Mouse (Mus musculus): ENCODE measurements around the gene Rad51d. TPM values are rescaled to one million over a fixed set of nuclear protein-coding genes. Genes with fewer than 3 reads are reported as not detected.

Gene Rad51d
- polyA plus RNA-seq, 1 experiment from 2014 or later = 15.6 TPM

DNA sequence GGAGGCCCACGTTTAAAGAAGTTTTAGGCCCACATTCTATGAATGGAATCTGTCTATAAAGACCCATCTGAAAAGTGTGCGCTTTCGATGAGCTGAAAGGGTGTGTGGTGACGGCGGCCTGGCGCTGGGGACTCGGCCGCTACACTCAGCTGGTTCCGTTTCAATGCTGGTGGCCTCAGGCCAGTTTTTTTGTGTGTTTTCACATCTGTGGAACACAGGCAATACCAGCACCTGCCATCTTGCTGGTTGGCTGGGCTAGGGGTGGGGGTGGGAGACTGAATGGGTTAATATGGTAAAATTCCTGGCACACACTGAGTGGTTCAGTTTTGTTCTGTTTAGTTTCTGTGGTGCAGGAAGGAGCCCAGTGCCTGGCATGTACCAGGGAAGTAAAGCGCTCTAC, 34.4 kb downstream of the Rad51d start:
- no peaks in the 10 kb centered on the region for H3K9me3 ChIP-seq (ENCODE audit: control insufficient read depth, low read length)
- DNase-seq (ENCODE audit: low spot score) (no peak), ATAC-seq (replicated peaks; ENCODE audit: low FRiP score) (no peak)
- H3K4me1 ChIP-seq (replicated peaks; ENCODE audit: control insufficient read depth, insufficient read depth, low read length) = no peaks in the 10 kb centered on the region
- H3K4me2 ChIP-seq (ENCODE audit: low read depth, low read length, severe bottlenecking) = no peak overlapping the region
- WGBS = 56% methylated on average over 10 of the region's 10 CpGs
- H3K27me3 ChIP-seq (ENCODE audit: control insufficient read depth, insufficient read depth, low read length) = no peaks in the 10 kb centered on the region
- no peaks in the 10 kb centered on the region for H3K36me3 ChIP-seq (ENCODE audit: control insufficient read depth, insufficient read depth, low read length)
- H3K27ac ChIP-seq (ENCODE audit: low read depth, low read length) = no peak overlapping the region
- H3K9ac ChIP-seq (ENCODE audit: low read length) = no peak overlapping the region
- no peak overlapping the region for H3K4me3 ChIP-seq (ENCODE audit: low read depth, low read length)

DNA sequence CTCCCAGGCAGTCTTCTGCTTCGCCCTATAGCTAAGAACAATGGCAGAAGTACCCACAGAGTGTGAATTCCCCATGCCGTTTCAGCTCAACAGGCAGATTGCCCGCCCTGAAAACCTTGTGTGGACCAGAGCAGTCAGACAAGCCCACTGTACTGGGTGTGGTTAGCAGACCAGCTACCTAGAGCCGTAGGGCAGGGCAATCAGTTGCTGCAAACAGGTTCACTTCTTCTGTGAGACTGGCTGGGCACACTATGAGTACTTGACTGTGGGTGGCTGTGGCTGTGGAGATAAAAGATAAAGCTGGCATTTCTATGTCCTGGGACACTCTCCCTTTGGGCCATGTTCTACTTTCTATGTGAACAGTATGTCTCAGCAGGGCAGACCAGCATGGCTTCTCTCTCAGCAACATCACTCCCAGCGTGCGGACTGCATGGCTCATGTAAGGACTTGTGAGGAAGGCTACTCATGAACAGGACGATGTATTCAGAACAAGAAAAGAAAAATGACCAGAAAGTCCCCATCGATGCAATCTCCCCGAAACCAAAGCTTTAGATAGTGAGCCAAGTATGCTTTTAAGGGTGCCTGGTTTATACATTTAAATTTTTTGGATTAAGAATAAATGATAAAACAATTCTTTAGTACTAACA, 35.0 kb downstream of the Rad51d start:
- Histone ChIP-seq H3K27me3 (ENCODE audit: control insufficient read depth, insufficient read depth, low read length) (no peaks in the 10 kb centered on the region), H3K36me3 (ENCODE audit: control insufficient read depth, insufficient read depth, low read length) (no peaks in the 10 kb centered on the region), H3K4me1 (replicated peaks; ENCODE audit: control insufficient read depth, insufficient read depth, low read length) (no peaks in the 10 kb centered on the region; the same call in 1 of the 2 replicates), H3K9ac (ENCODE audit: low read length) (no peak overlapping the region), H3K4me3 (ENCODE audit: low read depth, low read length) (no peak overlapping the region), H3K9me3 (ENCODE audit: control insufficient read depth, low read length) (no peaks in the 10 kb centered on the region), H3K27ac (ENCODE audit: low read depth, low read length) (no peak overlapping the region), H3K4me2 (ENCODE audit: low read depth, low read length, severe bottlenecking) (no peak overlapping the region)
- ATAC-seq (replicated peaks; ENCODE audit: low FRiP score) (no peak), DNase-seq (ENCODE audit: low spot score) (no peak)
- WGBS = 86% methylated on average over 9 of the region's 9 CpGs

DNA sequence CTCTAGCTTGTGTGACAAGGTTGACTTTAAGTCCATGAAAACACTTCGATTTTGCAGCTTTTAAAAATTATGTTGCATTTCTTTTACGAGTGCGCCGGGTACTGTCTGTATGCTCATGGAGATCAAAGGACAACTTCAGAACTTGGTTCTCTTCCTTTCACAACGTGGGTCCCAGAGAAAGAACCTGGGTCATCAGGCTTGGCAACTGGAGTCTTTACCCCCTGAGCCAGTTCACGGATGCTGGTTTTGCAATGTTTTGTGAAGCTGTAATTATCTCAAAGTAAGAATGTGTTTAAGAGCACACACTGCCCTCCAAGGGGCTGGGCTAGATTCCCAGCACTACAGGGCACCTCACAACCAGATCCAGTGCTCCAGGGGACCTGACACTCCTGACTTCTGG, 36.3 kb downstream of the Rad51d start:
- H3K36me3 ChIP-seq (ENCODE audit: control insufficient read depth, insufficient read depth, low read length) = no peaks in the 10 kb centered on the region
- no peak overlapping the region for H3K9ac ChIP-seq (ENCODE audit: low read length)
- H3K27ac ChIP-seq (ENCODE audit: low read depth, low read length) = no peak overlapping the region
- H3K27me3 ChIP-seq (ENCODE audit: control insufficient read depth, insufficient read depth, low read length) = no peaks in the 10 kb centered on the region
- WGBS = 89% methylated on average over 6 of the region's 6 CpGs
- H3K9me3 ChIP-seq (ENCODE audit: control insufficient read depth, low read length) = no peaks in the 10 kb centered on the region
- DNase-seq (ENCODE audit: low spot score) (no peak), ATAC-seq (replicated peaks; ENCODE audit: low FRiP score) (no peak)
- no peaks in the 10 kb centered on the region; the same call in 1 of the 2 replicates for H3K4me1 ChIP-seq (replicated peaks; ENCODE audit: control insufficient read depth, insufficient read depth, low read length)
- H3K4me2 ChIP-seq (ENCODE audit: low read depth, low read length, severe bottlenecking) = no peak overlapping the region
- no peak overlapping the region for H3K4me3 ChIP-seq (ENCODE audit: low read depth, low read length)

DNA sequence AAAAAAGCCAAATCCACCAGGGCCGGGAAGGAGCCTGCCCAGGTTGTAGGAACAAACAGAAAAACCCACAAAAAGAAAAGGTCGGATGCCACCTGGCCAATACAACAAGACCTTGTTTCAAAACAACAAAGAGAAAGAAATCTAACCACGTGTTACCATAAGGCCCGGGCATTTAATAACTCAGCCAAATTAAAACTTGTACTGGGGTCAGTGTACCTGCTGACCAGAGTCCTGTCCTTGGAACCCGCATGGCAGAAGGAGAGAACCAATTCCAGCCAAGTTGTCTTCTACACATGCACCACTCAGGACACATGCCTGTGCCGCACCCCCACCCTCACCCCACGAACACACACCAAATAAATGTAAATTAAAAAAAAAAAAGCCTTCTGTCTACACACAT, 37.5 kb downstream of the Rad51d start:
- H3K9ac ChIP-seq (ENCODE audit: low read length) = no peak overlapping the region
- no peak overlapping the region for H3K27ac ChIP-seq (ENCODE audit: low read depth, low read length)
- 91% methylated on average over 7 of the region's 7 CpGs for whole genome bisulfite sequencing
- no peak overlapping the region for H3K4me2 ChIP-seq (ENCODE audit: low read depth, low read length, severe bottlenecking)
- H3K36me3 ChIP-seq (ENCODE audit: control insufficient read depth, insufficient read depth, low read length) = no peaks in the 10 kb centered on the region
- no peak overlapping the region for H3K4me3 ChIP-seq (ENCODE audit: low read depth, low read length)
- no peak for DNase-seq (ENCODE audit: low spot score)
- H3K4me1 ChIP-seq (replicated peaks; ENCODE audit: control insufficient read depth, insufficient read depth, low read length) = no peaks in the 10 kb centered on the region; the same call in 1 of the 2 replicates
- ATAC-seq (replicated peaks; ENCODE audit: low FRiP score) = no peak
- no peaks in the 10 kb centered on the region for H3K27me3 ChIP-seq (ENCODE audit: control insufficient read depth, insufficient read depth, low read length)
- no peaks in the 10 kb centered on the region for H3K9me3 ChIP-seq (ENCODE audit: control insufficient read depth, low read length)

DNA sequence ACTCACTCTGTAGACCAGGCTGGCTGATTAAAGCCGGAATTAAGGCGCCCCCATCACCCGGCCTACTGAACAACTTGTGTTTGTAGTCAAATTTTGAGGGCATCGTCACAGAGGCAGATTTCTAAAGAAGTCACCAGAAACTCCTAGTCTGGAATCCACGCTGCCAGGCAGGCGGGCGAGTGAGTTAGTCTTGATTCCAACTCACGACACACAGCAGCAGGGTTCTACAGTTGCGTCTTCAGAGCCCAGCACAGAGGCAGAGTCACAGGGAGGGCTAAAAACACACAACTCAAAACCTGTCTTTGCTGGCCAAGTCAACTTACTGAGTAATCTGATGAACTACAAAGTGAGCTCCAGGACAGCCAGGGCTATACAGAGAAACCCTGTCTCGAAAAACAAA, 37.9 kb downstream of the Rad51d start:
- H3K9ac ChIP-seq (ENCODE audit: low read length) = no peak overlapping the region
- ATAC-seq (replicated peaks; ENCODE audit: low FRiP score) (no peak), DNase-seq (ENCODE audit: low spot score) (no peak)
- 84% methylated on average over 10 of the region's 10 CpGs for WGBS
- no peaks in the 10 kb centered on the region for H3K36me3 ChIP-seq (ENCODE audit: control insufficient read depth, insufficient read depth, low read length)
- no peak overlapping the region for H3K27ac ChIP-seq (ENCODE audit: low read depth, low read length)
- no peak overlapping the region for H3K4me2 ChIP-seq (ENCODE audit: low read depth, low read length, severe bottlenecking)
- H3K9me3 ChIP-seq (ENCODE audit: control insufficient read depth, low read length) = no peaks in the 10 kb centered on the region
- H3K4me1 ChIP-seq (replicated peaks; ENCODE audit: control insufficient read depth, insufficient read depth, low read length) = peaks cover 4% of the 10 kb centered on the region; the same call in 1 of the 2 replicates
- H3K27me3 ChIP-seq (ENCODE audit: control insufficient read depth, insufficient read depth, low read length) = no peaks in the 10 kb centered on the region
- H3K4me3 ChIP-seq (ENCODE audit: low read depth, low read length) = no peak overlapping the region

DNA sequence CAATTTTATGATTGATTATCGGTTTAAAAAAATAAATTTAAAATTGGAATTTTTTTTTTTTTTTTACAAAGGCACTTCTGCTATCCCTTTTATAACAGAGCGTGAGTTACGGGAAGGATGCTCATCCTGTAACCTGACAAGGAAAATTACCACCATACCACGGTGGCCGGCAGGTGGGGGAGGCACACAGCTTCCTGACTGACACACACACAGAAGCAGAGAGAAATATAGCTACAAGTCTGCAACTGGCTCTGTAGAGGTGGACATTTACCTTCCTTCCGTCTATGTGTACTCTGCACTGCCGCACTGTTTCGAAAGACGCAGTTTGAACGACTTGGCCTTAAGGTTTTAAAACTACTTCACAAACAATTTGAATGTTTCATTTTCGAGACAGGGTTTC, 38.3 kb downstream of the Rad51d start:
- DNase-seq (ENCODE audit: low spot score) (no peak), ATAC-seq (replicated peaks; ENCODE audit: low FRiP score) (no peak)
- 93% methylated on average over 11 of the region's 11 CpGs for WGBS
- Histone ChIP-seq H3K36me3 (ENCODE audit: control insufficient read depth, insufficient read depth, low read length) (no peaks in the 10 kb centered on the region), H3K27ac (ENCODE audit: low read depth, low read length) (no peak overlapping the region), H3K9ac (ENCODE audit: low read length) (no peak overlapping the region), H3K9me3 (ENCODE audit: control insufficient read depth, low read length) (no peaks in the 10 kb centered on the region), H3K4me3 (ENCODE audit: low read depth, low read length) (no peak overlapping the region), H3K4me2 (ENCODE audit: low read depth, low read length, severe bottlenecking) (no peak overlapping the region), H3K27me3 (ENCODE audit: control insufficient read depth, insufficient read depth, low read length) (no peaks in the 10 kb centered on the region), H3K4me1 (replicated peaks; ENCODE audit: control insufficient read depth, insufficient read depth, low read length) (peaks cover 7% of the 10 kb centered on the region; the same call in 1 of the 2 replicates)

DNA sequence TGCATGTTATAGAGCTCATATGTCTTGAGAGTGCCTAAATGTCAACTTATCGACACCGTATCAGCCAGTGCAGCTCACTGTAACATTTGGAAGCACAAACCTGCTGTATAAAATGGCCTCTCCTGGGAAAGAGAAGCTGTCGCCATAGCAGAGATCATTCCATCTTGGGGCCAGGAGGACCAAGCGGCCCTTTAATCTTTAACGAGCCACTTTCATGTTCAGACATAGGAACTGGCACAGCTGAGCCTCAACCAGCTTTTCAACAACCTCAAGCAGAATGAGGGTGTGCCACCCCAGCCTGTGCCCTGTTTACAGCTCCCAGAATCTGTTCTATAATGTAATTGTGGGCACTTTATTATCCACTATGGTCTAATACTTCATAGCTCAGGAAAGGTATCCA, 40.2 kb downstream of the Rad51d start:
- peaks cover 9% of the 10 kb centered on the region; the same call in 1 of the 2 replicates for H3K4me1 ChIP-seq (replicated peaks; ENCODE audit: control insufficient read depth, insufficient read depth, low read length)
- H3K9ac ChIP-seq (ENCODE audit: low read length) = no peak overlapping the region
- no peak overlapping the region for H3K27ac ChIP-seq (ENCODE audit: low read depth, low read length)
- no peaks in the 10 kb centered on the region for H3K36me3 ChIP-seq (ENCODE audit: control insufficient read depth, insufficient read depth, low read length)
- 59% methylated on average over 5 of the region's 5 CpGs for WGBS
- no peaks in the 10 kb centered on the region for H3K9me3 ChIP-seq (ENCODE audit: control insufficient read depth, low read length)
- H3K4me3 ChIP-seq (ENCODE audit: low read depth, low read length) = no peak overlapping the region
- no peak overlapping the region for H3K4me2 ChIP-seq (ENCODE audit: low read depth, low read length, severe bottlenecking)
- 0 out of 2 replicates have a peak, but pooled peaks cover under 1% of the 10 kb centered on the region for H3K27me3 ChIP-seq (ENCODE audit: control insufficient read depth, insufficient read depth, low read length)
- no peak for DNase-seq (ENCODE audit: low spot score)
- no peak for ATAC-seq (replicated peaks; ENCODE audit: low FRiP score)

DNA sequence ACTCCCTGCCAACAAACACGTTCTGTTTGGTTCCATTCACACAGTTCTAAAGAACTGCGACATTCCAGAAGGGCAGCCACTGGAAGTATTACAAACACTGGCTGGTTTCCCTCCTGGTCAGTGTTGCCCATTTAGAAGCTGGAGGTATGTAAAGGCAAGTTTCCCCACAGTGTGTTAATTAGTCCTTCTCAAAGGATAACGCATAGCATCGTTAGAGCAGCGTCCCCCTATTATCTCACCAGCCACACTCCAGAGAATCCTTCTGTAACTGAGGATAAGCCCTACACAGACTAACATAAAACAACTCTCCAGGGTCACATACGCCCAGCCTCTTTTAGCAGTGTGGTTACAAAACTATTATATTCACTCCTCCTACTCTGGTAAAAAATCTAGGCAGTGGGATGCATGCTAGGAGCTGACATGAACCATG, 42.8 kb downstream of the Rad51d start:
- H3K9ac ChIP-seq (ENCODE audit: low read length) = no peak overlapping the region
- H3K4me3 ChIP-seq (ENCODE audit: low read depth, low read length) = no peak overlapping the region
- no peak overlapping the region for H3K4me2 ChIP-seq (ENCODE audit: low read depth, low read length, severe bottlenecking)
- DNase-seq (ENCODE audit: low spot score) (no peak), ATAC-seq (replicated peaks; ENCODE audit: low FRiP score) (0 out of 2 replicates have a peak, but pooled peaks have one; percentile 42)
- 0 out of 2 replicates have a peak, but pooled peaks cover 2% of the 10 kb centered on the region for H3K27me3 ChIP-seq (ENCODE audit: control insufficient read depth, insufficient read depth, low read length)
- H3K9me3 ChIP-seq (ENCODE audit: control insufficient read depth, low read length) = no peaks in the 10 kb centered on the region
- peaks cover 9% of the 10 kb centered on the region; the same call in 1 of the 2 replicates for H3K4me1 ChIP-seq (replicated peaks; ENCODE audit: control insufficient read depth, insufficient read depth, low read length)
- no peak overlapping the region for H3K27ac ChIP-seq (ENCODE audit: low read depth, low read length)
- no peaks in the 10 kb centered on the region for H3K36me3 ChIP-seq (ENCODE audit: control insufficient read depth, insufficient read depth, low read length)
- 16% methylated on average over 6 of the region's 6 CpGs for WGBS

DNA sequence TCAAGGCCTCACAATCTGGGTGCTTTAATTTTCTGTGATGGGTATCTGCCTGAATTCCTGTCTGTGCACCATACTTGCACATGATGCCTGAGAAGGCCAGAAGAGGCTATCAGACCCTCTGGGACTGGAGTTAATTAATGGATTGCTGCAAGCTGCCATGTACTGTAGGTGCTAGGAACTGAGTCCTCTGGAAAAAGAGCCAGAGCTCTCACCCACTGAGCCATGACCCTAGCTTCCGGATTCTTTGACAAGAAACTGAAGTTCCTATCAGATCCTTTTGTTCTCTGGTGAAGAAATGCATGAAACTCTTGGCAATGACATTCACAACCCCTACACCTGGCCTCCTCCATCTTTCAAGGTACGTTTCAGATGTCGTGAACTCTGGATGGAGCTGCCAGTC, 43.5 kb downstream of the Rad51d start:
- Histone ChIP-seq H3K27ac (ENCODE audit: low read depth, low read length) (no peak overlapping the region), H3K27me3 (ENCODE audit: control insufficient read depth, insufficient read depth, low read length) (0 out of 2 replicates have a peak, but pooled peaks cover 2% of the 10 kb centered on the region)
- 65% methylated on average over 3 of the region's 3 CpGs for WGBS

More for the DNA sequence above, 43.5 kb downstream of the Rad51d start:
- no peak for DNase-seq (ENCODE audit: low spot score)
- peaks cover 9% of the 10 kb centered on the region; the same call in 1 of the 2 replicates for H3K4me1 ChIP-seq (replicated peaks; ENCODE audit: control insufficient read depth, insufficient read depth, low read length)
- no peak overlapping the region for H3K4me3 ChIP-seq (ENCODE audit: low read depth, low read length)
- H3K9ac ChIP-seq (ENCODE audit: low read length) = no peak overlapping the region
- H3K9me3 ChIP-seq (ENCODE audit: control insufficient read depth, low read length) = no peaks in the 10 kb centered on the region
- no peak for ATAC-seq (replicated peaks; ENCODE audit: low FRiP score)
- no peaks in the 10 kb centered on the region for H3K36me3 ChIP-seq (ENCODE audit: control insufficient read depth, insufficient read depth, low read length)
- H3K4me2 ChIP-seq (ENCODE audit: low read depth, low read length, severe bottlenecking) = no peak overlapping the region
